Mouse (Mus musculus) mouse embryonic stem cell (cell line): Measurements from ENCODE around the gene Cped1.
"Not testable (repeated sequence)": the region's sequence is repeated elsewhere in the genome, so short reads cannot be mapped to it uniquely, and the experiment has no call there.

Source experiments
- in situ Hi-C, 2 experiments: fragments of 300-500 bp; cut with MboI; formaldehyde crosslinking; loops; 1 replicate in 1 of 2; 3 replicates in 1 of 2; pipeline ENCODE4 v1.14.3; 2019 to 2020; ENCODE audit warnings: low sequenced_read_pairs in 2 of 2, low pct_unique_long_range_greater_than_20kb in 1 of 2, mixed read lengths in 1 of 2; ENCODE audit not compliant: unreplicated experiment in 1 of 2

Cped1 gene

GRCm38 (mm10) chr6:22233517-22233916 is 247.8 kb downstream of the Cped1 start:
- in situ Hi-C loops = no loop called here

- in situ Hi-C loops = no loop called here
These were observed 249.4 kb downstream of the Cped1 start for GRCm38 (mm10) chr6:22235133-22235532.

GRCm38 (mm10) chr6:22243321-22243720 is 257.6 kb downstream of the Cped1 start:
- in situ Hi-C loops = no loop called here

- in situ Hi-C loops = no loop called here
These were observed 261.0 kb downstream of the Cped1 start for GRCm38 (mm10) chr6:22246696-22247095.

GRCm38 (mm10) chr6:22258784-22259183 is 273.1 kb downstream of the Cped1 start:
- in situ Hi-C loops = no loop called here

GRCm38 (mm10) chr6:22262519-22262918 is 276.8 kb downstream of the Cped1 start:
- in situ Hi-C loops = no loop called here

GRCm38 (mm10) chr6:22264094-22264493 is 278.4 kb downstream of the Cped1 start:
- in situ Hi-C loops = not testable (repeated sequence)

GRCm38 (mm10) chr6:22266018-22266417 is 280.3 kb downstream of the Cped1 start:
- in situ Hi-C loops = no loop called here

GRCm38 (mm10) chr6:22267807-22268667 is 282.3 kb downstream of the Cped1 start:
- in situ Hi-C loops = no loop called here

- in situ Hi-C loops = no loop called here
These were observed 283.0 kb downstream of the Cped1 start for GRCm38 (mm10) chr6:22268677-22269076.

- in situ Hi-C loops = no loop called here
These were observed 284.3 kb downstream of the Cped1 start for GRCm38 (mm10) chr6:22269840-22270521.

- in situ Hi-C loops = no loop called here
These were observed 292.2 kb downstream of the Cped1 start for GRCm38 (mm10) chr6:22277941-22278340.

GRCm38 (mm10) chr6:22280217-22280861 is 294.6 kb downstream of the Cped1 start:
- in situ Hi-C loops = no loop called here

- in situ Hi-C loops = no loop called here
These were observed 296.7 kb downstream of the Cped1 start for GRCm38 (mm10) chr6:22282405-22282804.

- in situ Hi-C loops = no loop called here
These were observed 302.5 kb downstream of the Cped1 start, which contains the start of gene Wnt16 for GRCm38 (mm10) chr6:22288004-22288736. Wnt16 (plus strand) TSS chr6:22288227.

- in situ Hi-C loops = no loop called here
These were observed 303.2 kb downstream of the Cped1 start for GRCm38 (mm10) chr6:22288737-22289460.

- in situ Hi-C loops = no loop called here
These were observed 303.8 kb downstream of the Cped1 start for GRCm38 (mm10) chr6:22289461-22290021.

- in situ Hi-C loops = no loop called here
These were observed 305.1 kb downstream of the Cped1 start for GRCm38 (mm10) chr6:22290790-22291189.
